Mouse (Mus musculus) liver, postnatal 0 days (tissue): ENCODE measurements around the gene Cab39l.

Experiments used
- CTCF ChIP-seq: sonication (generic); IDR thresholded peaks from 2 replicates; pipeline ENCODE4 v1.5.1; 2016; ENCODE audit warnings: antibody characterized with exemption, low read depth
- EP300 ChIP-seq: IDR thresholded peaks from 2 replicates; pipeline ENCODE4 v1.6.1; 2016; ENCODE audit warnings: antibody characterized with exemption, low read depth, mild to moderate bottlenecking

DNA sequence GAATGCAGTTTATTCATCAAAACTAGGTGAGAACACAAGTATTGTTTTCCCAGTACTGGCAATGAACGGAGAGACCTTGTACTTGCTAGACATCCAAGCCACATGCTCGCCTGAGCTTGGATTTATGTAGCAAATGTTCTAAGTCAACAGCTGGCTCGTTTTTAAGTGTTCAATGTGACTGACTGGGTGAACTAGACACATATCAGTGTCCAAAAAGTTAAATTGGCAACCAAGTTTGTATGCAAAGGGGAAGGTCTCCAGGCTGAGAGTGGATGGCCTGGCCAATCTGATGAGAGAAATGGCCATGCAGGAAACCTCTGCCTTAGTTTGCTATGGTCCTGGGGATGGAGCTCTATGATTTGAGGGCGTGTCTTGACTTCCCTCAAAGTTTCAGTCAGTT is 51.6 kb downstream of the Cab39l start:
- TF ChIP-seq CTCF (no peak), EP300 (no peak)
